Mouse (Mus musculus) gastrocnemius, adult 2 months (tissue): ENCODE results near the gene Kif6. TPM values are rescaled to one million over a fixed set of nuclear protein-coding genes. Genes with fewer than 3 reads are reported as not detected.

Experiments
- DNase-seq: peaks from one replicate; pipeline ENCODE4 v3.0.0; 2022
- H3K27ac ChIP-seq: fragments of 200-600 bp; 2 replicates; pipeline ENCODE4 v1.8.1; 2022; ENCODE audit warnings: mild to moderate bottlenecking
- H3K4me3 ChIP-seq: fragments of 200-600 bp; 2 replicates; pipeline ENCODE4 v1.8.1; 2022; ENCODE audit warnings: mild to moderate bottlenecking, moderate library complexity
- CTCF ChIP-seq: fragments of 200-600 bp; IDR thresholded peaks from 2 replicates; pipeline ENCODE4 v1.8.1; 2022; ENCODE audit warnings: antibody characterized with exemption, mild to moderate bottlenecking, moderate library complexity
- intact Hi-C: fragments of 180-260 bp; cut with DNase I; formaldehyde crosslinking; loops from one replicate; pipeline ENCODE4 v1.15.1; 2025
- total RNA-seq, 2 experiments: library from RNA; stranded (reverse); gene quantifications; 2 replicates each; pipeline ENCODE4 v1.2.3; 2021

The Kif6 gene
- total RNA-seq, 2 experiments from 2014 or later, result not detected

GRCm38 (mm10) chr17:49641903-49642302 lies 27.0 kb downstream of the Kif6 start:
- Histone ChIP-seq H3K27ac (no peak overlapping the region), H3K4me3 (no peak overlapping the region)
- TF ChIP-seq CTCF, result no peak
- intact Hi-C loops, result no loop called here
- no peak for DNase-seq

GRCm38 (mm10) chr17:49642336-49642735 lies 27.4 kb downstream of the Kif6 start:
- intact Hi-C loops, result no loop called here
- TF ChIP-seq CTCF, result no peak
- no peak overlapping the region for H3K27ac ChIP-seq
- no peak overlapping the region for H3K4me3 ChIP-seq
- no peak for DNase-seq

GRCm38 (mm10) chr17:49642889-49643490 lies 28.1 kb downstream of the Kif6 start:
- intact Hi-C loops, result no loop called here
- peak; percentile 32; the same call in 1 of the 2 replicates for TF ChIP-seq CTCF
- no peak overlapping the region for H3K4me3 ChIP-seq
- no peak for DNase-seq
- H3K27ac ChIP-seq, result no peak overlapping the region

- H3K4me3 ChIP-seq, result no peak overlapping the region
- no peak overlapping the region for H3K27ac ChIP-seq
- DNase-seq, result no peak
- intact Hi-C loops, result no loop called here
- no peak for TF ChIP-seq CTCF
Observed at GRCm38 (mm10) chr17:49646267-49646666, 31.3 kb downstream of the Kif6 start.

- TF ChIP-seq CTCF, result no peak
Observed at GRCm38 (mm10) chr17:49648970-49649369, 34.0 kb downstream of the Kif6 start.

GRCm38 (mm10) chr17:49649394-49649793 lies 34.5 kb downstream of the Kif6 start:
- intact Hi-C loops, result no loop called here
- H3K4me3 ChIP-seq, result no peak overlapping the region
- no peak for TF ChIP-seq CTCF

More at GRCm38 (mm10) chr17:49648970-49649369, 34.0 kb downstream of the Kif6 start:
- Histone ChIP-seq H3K27ac (no peak overlapping the region), H3K4me3 (no peak overlapping the region)
- intact Hi-C loops, result no loop called here
- no peak for DNase-seq

GRCm38 (mm10) chr17:49650366-49650765 lies 35.4 kb downstream of the Kif6 start:
- Histone ChIP-seq H3K27ac (no peak overlapping the region), H3K4me3 (no peak overlapping the region)
- intact Hi-C loops, result no loop called here
- peak; percentile 40 for TF ChIP-seq CTCF
- DNase-seq, result no peak

More at GRCm38 (mm10) chr17:49649394-49649793, 34.5 kb downstream of the Kif6 start:
- no peak for DNase-seq
- H3K27ac ChIP-seq, result no peak overlapping the region

GRCm38 (mm10) chr17:49652357-49652756 lies 37.4 kb downstream of the Kif6 start:
- H3K27ac ChIP-seq, result no peak overlapping the region
- intact Hi-C loops, result no loop called here
- no peak for TF ChIP-seq CTCF
- H3K4me3 ChIP-seq, result no peak overlapping the region
- no peak for DNase-seq

- intact Hi-C loops, result no loop called here
- DNase-seq, result no peak
- Histone ChIP-seq H3K4me3 (no peak overlapping the region), H3K27ac (no peak overlapping the region)
- no peak for TF ChIP-seq CTCF
Observed at GRCm38 (mm10) chr17:49652800-49653199, 37.9 kb downstream of the Kif6 start.

GRCm38 (mm10) chr17:49661626-49662025 lies 46.7 kb downstream of the Kif6 start:
- TF ChIP-seq CTCF, result no peak
- Histone ChIP-seq H3K4me3 (no peak overlapping the region), H3K27ac (no peak overlapping the region)
- no peak for DNase-seq
- intact Hi-C loops, result no loop called here

- TF ChIP-seq CTCF, result no peak
- intact Hi-C loops, result no loop called here
- DNase-seq, result no peak
- Histone ChIP-seq H3K27ac (no peak overlapping the region), H3K4me3 (no peak overlapping the region)
Observed at GRCm38 (mm10) chr17:49666728-49667127, 51.8 kb downstream of the Kif6 start.

GRCm38 (mm10) chr17:49668296-49668695 lies 53.4 kb downstream of the Kif6 start:
- intact Hi-C loops, result no loop called here
- TF ChIP-seq CTCF, result no peak
- Histone ChIP-seq H3K4me3 (no peak overlapping the region), H3K27ac (no peak overlapping the region)
- no peak for DNase-seq

- no peak for TF ChIP-seq CTCF
- intact Hi-C loops, result no loop called here
- Histone ChIP-seq H3K4me3 (no peak overlapping the region), H3K27ac (no peak overlapping the region)
- peak; percentile 32 for DNase-seq
Observed at GRCm38 (mm10) chr17:49671921-49672339, 57.0 kb downstream of the Kif6 start.

- TF ChIP-seq CTCF, result no peak
- DNase-seq, result no peak
- Histone ChIP-seq H3K27ac (no peak overlapping the region), H3K4me3 (no peak overlapping the region)
- intact Hi-C loops, result no loop called here
Observed at GRCm38 (mm10) chr17:49672421-49672820, 57.5 kb downstream of the Kif6 start.
